Mouse (Mus musculus) right cerebral cortex, postnatal 25 days (tissue): ENCODE data around the gene Xylt1.
A peak's percentile ranks its signal among the peaks of the same experiment; 100 is the strongest.

Experiments used
- DNase-seq: peaks from one replicate; pipeline ENCODE4 v3.0.0; 2022

Gene Xylt1

GRCm38 (mm10) chr7:117567653-117568340, 187.0 kb downstream of the Xylt1 start:
- no peak for DNase-seq

GRCm38 (mm10) chr7:117571131-117571530, 190.4 kb downstream of the Xylt1 start:
- no peak for DNase-seq

- no peak for DNase-seq
Measured at GRCm38 (mm10) chr7:117571713-117572112, 190.9 kb downstream of the Xylt1 start.

GRCm38 (mm10) chr7:117573170-117573569, 192.4 kb downstream of the Xylt1 start:
- no peak for DNase-seq

- no peak for DNase-seq
Measured at GRCm38 (mm10) chr7:117575417-117575816, 194.6 kb downstream of the Xylt1 start.

GRCm38 (mm10) chr7:117577035-117577434, 196.3 kb downstream of the Xylt1 start:
- no peak for DNase-seq

- no peak for DNase-seq
Measured at GRCm38 (mm10) chr7:117585164-117585563, 204.4 kb downstream of the Xylt1 start.

GRCm38 (mm10) chr7:117586811-117587210, 206.0 kb downstream of the Xylt1 start:
- DNase-seq: no peak

GRCm38 (mm10) chr7:117587234-117587929, 206.6 kb downstream of the Xylt1 start:
- DNase-seq: no peak

- DNase-seq: no peak
Measured at GRCm38 (mm10) chr7:117588426-117588825, 207.6 kb downstream of the Xylt1 start.

- no peak for DNase-seq
Measured at GRCm38 (mm10) chr7:117589359-117589758, 208.6 kb downstream of the Xylt1 start.

- DNase-seq: no peak
Measured at GRCm38 (mm10) chr7:117589820-117590219, 209.0 kb downstream of the Xylt1 start.

- no peak for DNase-seq
Measured at GRCm38 (mm10) chr7:117594191-117594590, 213.4 kb downstream of the Xylt1 start.

- DNase-seq: peak; percentile 73
Measured at GRCm38 (mm10) chr7:117595029-117595695, 214.4 kb downstream of the Xylt1 start.

GRCm38 (mm10) chr7:117600443-117600842, 219.7 kb downstream of the Xylt1 start:
- no peak for DNase-seq

GRCm38 (mm10) chr7:117610439-117610838, 229.7 kb downstream of the Xylt1 start:
- no peak for DNase-seq

GRCm38 (mm10) chr7:117612788-117613473, 232.2 kb downstream of the Xylt1 start:
- DNase-seq: no peak

GRCm38 (mm10) chr7:117613796-117614195, 233.0 kb downstream of the Xylt1 start:
- DNase-seq: no peak

- no peak for DNase-seq
Measured at GRCm38 (mm10) chr7:117614346-117614745, 233.6 kb downstream of the Xylt1 start.

GRCm38 (mm10) chr7:117614851-117615250, 234.1 kb downstream of the Xylt1 start:
- no peak for DNase-seq

- DNase-seq: no peak
Measured at GRCm38 (mm10) chr7:117616277-117616676, 235.5 kb downstream of the Xylt1 start.

GRCm38 (mm10) chr7:117618715-117619150, 238.0 kb downstream of the Xylt1 start:
- DNase-seq: no peak

GRCm38 (mm10) chr7:117621566-117621965, 240.8 kb downstream of the Xylt1 start:
- DNase-seq: no peak
